Mouse (Mus musculus): ENCODE data around the gene Mmd.

GRCm38 (mm10) chr11:90291156-90291555 lies 41.9 kb downstream of the Mmd start:
- TF ChIP-seq CTCF (IDR thresholded peaks at IDR 0.05; ENCODE audit: extremely low read depth, insufficient read length, insufficient replicate concordance, low read depth, low read length) (no peak), POLR2A (IDR thresholded peaks at IDR 0.05; ENCODE audit: low read depth, low read length) (no peak)
